Mouse (Mus musculus) testis, adult 2 months (tissue): ENCODE measurements around the gene F930015N05Rik.

ENCODE experiments used
- CTCF ChIP-seq: fragments of 200-500 bp; IDR thresholded peaks from 2 replicates; pipeline ENCODE4 v1.5.1; 2012; ENCODE audit warnings: low read depth, mild to moderate bottlenecking, inconsistent platforms, low read length, moderate library complexity; ENCODE audit not compliant: control insufficient read depth, insufficient read depth, insufficient replicate concordance
- POLR2A ChIP-seq: fragments of 200-500 bp; IDR thresholded peaks from 2 replicates; pipeline ENCODE4 v1.6.1; 2012; ENCODE audit warnings: low read depth, mild to moderate bottlenecking, inconsistent platforms, low read length, moderate library complexity; ENCODE audit not compliant: control insufficient read depth

GRCm38 (mm10) chr11:64435546-64436411 is 674 bp downstream of the F930015N05Rik start:
- TF ChIP-seq CTCF (no peak), POLR2A (no peak)
